Mouse (Mus musculus) small intestine, adult 2 months (tissue): ENCODE results near the gene A830005F24Rik.

ENCODE experiments used
- CTCF ChIP-seq: fragments of 200-500 bp; IDR thresholded peaks from 2 replicates; pipeline ENCODE4 v1.5.1; 2012; ENCODE audit warnings: low read depth, mild to moderate bottlenecking, control low read depth, inconsistent platforms, low read length, moderate library complexity, mixed read lengths; ENCODE audit not compliant: insufficient replicate concordance, insufficient read length; ENCODE audit errors: extremely low read depth
- POLR2A ChIP-seq: fragments of 200-500 bp; IDR thresholded peaks from 2 replicates; pipeline ENCODE4 v1.6.1; 2012; ENCODE audit warnings: low read depth, mild to moderate bottlenecking, control low read depth, inconsistent platforms, low read length, moderate library complexity

DNA sequence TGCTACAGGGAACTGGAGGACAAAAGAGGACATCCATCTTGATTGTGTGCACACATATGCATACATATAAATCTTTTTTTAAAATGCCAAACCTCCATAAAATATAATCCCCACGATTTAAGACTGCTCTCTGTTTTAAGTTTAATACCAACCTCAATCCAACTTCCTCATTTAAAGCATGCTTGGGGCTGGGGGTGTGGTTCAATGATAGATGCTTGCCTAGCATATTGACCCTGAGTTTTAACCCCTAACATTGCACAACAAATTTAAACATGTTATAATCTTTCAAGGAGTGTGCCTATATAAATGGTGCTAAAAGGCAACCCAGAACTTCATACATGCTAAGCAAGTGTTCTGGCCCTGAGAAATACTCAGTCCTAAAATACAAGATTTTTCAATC is 27.1 kb downstream of the A830005F24Rik start:
- no peak for TF ChIP-seq CTCF
- no peak for TF ChIP-seq POLR2A
